ENCODE assay signal across 18 mouse cellular contexts in genomic region chr14:75518899-75519298, GRCm38 (mm10).
DNase-seq lines count a peak whose midpoint lies in the region; ATAC-seq and TF ChIP-seq lines count a peak whose summit lies in the region.
"Had no signal": no experiment of that assay in that cellular context is flagged by ENCODE, and none has a peak within 500 bp of the region (broad histone marks: within the 10 kb centered on the region; RNA-seq: fewer than 3 reads in every experiment).

No protein-coding gene starts in this region.

- TF ChIP-seq CTCF in heart, postnatal 0 days (IDR thresholded peaks at IDR 0.05; ENCODE audit: low read depth): no peak
- no peak for TF ChIP-seq CTCF in heart, adult 2 months (IDR thresholded peaks at IDR 0.05)

- no peaks in the 10 kb centered on the region for H3K27me3 ChIP-seq in heart, postnatal 0 days (ENCODE audit: control insufficient read depth, insufficient read depth, low read length)
- H3K27me3 ChIP-seq in heart, adult 2 months (ENCODE audit: control insufficient read depth, insufficient read depth, low read length): no peaks in the 10 kb centered on the region
- H3K27me3 ChIP-seq in midbrain, embryonic 16.5 days (ENCODE audit: control insufficient read depth, insufficient read depth, low read depth, low read length): no peaks in the 10 kb centered on the region
- H3K27me3 ChIP-seq in midbrain, embryonic 15.5 days (replicated peaks): no peaks in the 10 kb centered on the region
- no peaks in the 10 kb centered on the region for H3K27me3 ChIP-seq in forebrain, embryonic 15.5 days
- H3K27me3 ChIP-seq: embryonic facial prominence, embryonic 12.5 days had no signal

- 0 out of 2 replicates have a peak, but pooled peaks have one; percentile 36 for ATAC-seq in heart, postnatal 0 days (ENCODE audit: insufficient read depth, low read depth)
- no peak for ATAC-seq in midbrain, embryonic 16.5 days
- no peak for ATAC-seq in midbrain, embryonic 15.5 days (replicated peaks)
- ATAC-seq in forebrain, embryonic 15.5 days (replicated peaks): no peak

- H3K9me3 ChIP-seq in heart, postnatal 0 days (replicated peaks; ENCODE audit: control insufficient read depth, low read length): no peaks in the 10 kb centered on the region
- H3K9me3 ChIP-seq in midbrain, embryonic 16.5 days (replicated peaks; ENCODE audit: control insufficient read depth, low read length, poor library complexity, severe bottlenecking): no peaks in the 10 kb centered on the region
- H3K9me3 ChIP-seq in midbrain, embryonic 15.5 days: no peaks in the 10 kb centered on the region
- H3K9me3 ChIP-seq in forebrain, embryonic 15.5 days: no peaks in the 10 kb centered on the region
- H3K9me3 ChIP-seq: embryonic facial prominence, embryonic 12.5 days; limb, embryonic 10.5 days had no signal

- 34% methylated on average over 6 of the region's 6 CpGs for WGBS in heart, postnatal 0 days
- 65% methylated on average over 6 of the region's 6 CpGs for WGBS in heart, adult 2 months
- 87% methylated on average over 6 of the region's 6 CpGs for WGBS in midbrain, embryonic 16.5 days
- 91% methylated on average over 6 of the region's 6 CpGs for WGBS in midbrain, embryonic 15.5 days
- 74% methylated on average over 6 of the region's 6 CpGs for WGBS in forebrain, embryonic 15.5 days

- H3K27ac ChIP-seq in heart, postnatal 0 days (ENCODE audit: low read depth): no peak overlapping the region
- no peak overlapping the region for H3K27ac ChIP-seq in heart, adult 2 months
- peak overlapping the region; percentile 34; the same call in 1 of the 2 replicates for H3K27ac ChIP-seq in midbrain, embryonic 16.5 days (ENCODE audit: low read length)
- no peak overlapping the region for H3K27ac ChIP-seq in midbrain, embryonic 15.5 days
- H3K27ac ChIP-seq in forebrain, embryonic 15.5 days (replicated peaks): peak overlapping the region; percentile 83
- H3K27ac ChIP-seq: embryonic facial prominence, embryonic 12.5 days; left cerebral cortex, adult 2 months; limb, embryonic 10.5 days; liver, embryonic 14.5 days had no signal

- H3K4me2 ChIP-seq in heart, postnatal 0 days (ENCODE audit: low read depth, low read length): peak overlapping the region; percentile 42
- H3K4me2 ChIP-seq in midbrain, embryonic 16.5 days (ENCODE audit: low read length): no peak overlapping the region
- H3K4me2 ChIP-seq in midbrain, embryonic 15.5 days: no peak overlapping the region
- H3K4me2 ChIP-seq in forebrain, embryonic 15.5 days (replicated peaks): peak overlapping the region; percentile 17; the same call in 1 of the 2 replicates
- H3K4me2 ChIP-seq: embryonic facial prominence, embryonic 12.5 days had no signal

- no peak overlapping the region for H3K9ac ChIP-seq in heart, postnatal 0 days (replicated peaks; ENCODE audit: low read depth, low read length)
- no peak overlapping the region for H3K9ac ChIP-seq in heart, adult 2 months (ENCODE audit: low read depth, low read length)
- no peak overlapping the region for H3K9ac ChIP-seq in midbrain, embryonic 16.5 days (ENCODE audit: low read depth, low read length)
- no peak overlapping the region for H3K9ac ChIP-seq in midbrain, embryonic 15.5 days
- H3K9ac ChIP-seq in forebrain, embryonic 15.5 days (replicated peaks): no peak overlapping the region
- H3K9ac ChIP-seq: embryonic facial prominence, embryonic 12.5 days; liver, embryonic 14.5 days had no signal

- intact Hi-C loops in heart, adult 2 months (cut with DNase I): no loop called here

- no peak overlapping the region for H3K4me3 ChIP-seq in heart, postnatal 0 days (ENCODE audit: low read depth, low read length)
- H3K4me3 ChIP-seq in heart, adult 2 months: no peak overlapping the region
- no peak overlapping the region for H3K4me3 ChIP-seq in midbrain, embryonic 16.5 days (ENCODE audit: low read depth, low read length)
- no peak overlapping the region for H3K4me3 ChIP-seq in midbrain, embryonic 15.5 days
- H3K4me3 ChIP-seq in forebrain, embryonic 15.5 days: 0 out of 2 replicates have a peak overlapping the region, but pooled peaks have one; percentile 5
- H3K4me3 ChIP-seq: embryonic facial prominence, embryonic 12.5 days; left cerebral cortex, adult 2 months; limb, embryonic 10.5 days; myocyte had no signal

- no peaks in the 10 kb centered on the region for H3K79me2 ChIP-seq in heart, adult 2 months (replicated peaks; ENCODE audit: control insufficient read depth, insufficient read depth, low read length)

- peaks cover 4% of the 10 kb centered on the region; the same call in 1 of the 2 replicates for H3K4me1 ChIP-seq in heart, postnatal 0 days (ENCODE audit: control insufficient read depth, insufficient read depth)
- no peaks in the 10 kb centered on the region for H3K4me1 ChIP-seq in heart, adult 2 months (ENCODE audit: control insufficient read depth, insufficient read depth, low read length)
- peaks cover 2% of the 10 kb centered on the region; the same call in 1 of the 2 replicates for H3K4me1 ChIP-seq in midbrain, embryonic 16.5 days (ENCODE audit: control insufficient read depth, insufficient read depth, low read length)
- H3K4me1 ChIP-seq in midbrain, embryonic 15.5 days: peaks cover 8% of the 10 kb centered on the region; the same call in 1 of the 2 replicates
- H3K4me1 ChIP-seq in forebrain, embryonic 15.5 days: peaks cover 32% of the 10 kb centered on the region
- H3K4me1 ChIP-seq: embryonic facial prominence, embryonic 12.5 days had no signal

- no peak for TF ChIP-seq EP300 in heart, postnatal 0 days (IDR thresholded peaks at IDR 0.05; ENCODE audit: low read depth)
- no peak for TF ChIP-seq EP300 in heart, adult 2 months (IDR thresholded peaks at IDR 0.05; ENCODE audit: insufficient read depth, low read depth, low read length)

- TF ChIP-seq POLR2A in heart, adult 2 months (IDR thresholded peaks at IDR 0.05; ENCODE audit: insufficient read depth, low read depth, low read length): no peak

- H3K36me3 ChIP-seq in heart, postnatal 0 days (replicated peaks; ENCODE audit: control insufficient read depth, insufficient read depth, low read length): no peaks in the 10 kb centered on the region
- H3K36me3 ChIP-seq in heart, adult 2 months (ENCODE audit: control insufficient read depth, insufficient read depth, low read length): no peaks in the 10 kb centered on the region
- no peaks in the 10 kb centered on the region for H3K36me3 ChIP-seq in midbrain, embryonic 16.5 days (ENCODE audit: control insufficient read depth, insufficient read depth, low read length)
- no peaks in the 10 kb centered on the region for H3K36me3 ChIP-seq in midbrain, embryonic 15.5 days (replicated peaks)
- H3K36me3 ChIP-seq in forebrain, embryonic 15.5 days: no peaks in the 10 kb centered on the region
- H3K36me3 ChIP-seq: embryonic facial prominence, embryonic 12.5 days; limb, embryonic 10.5 days had no signal

- peak; percentile 23 for DNase-seq in heart, postnatal 0 days (ENCODE audit: low spot score)
- no peak for DNase-seq in heart, adult 2 months
- no peak for DNase-seq in spleen, postnatal 36 days (ENCODE audit: low spot score in 2 of 2)
- no peak for DNase-seq in layer of hippocampus, adult 11-12 months (ENCODE audit: low spot score)
- DNase-seq: adrenal gland, postnatal 36 days; cerebellum, adult 8-10 months; kidney, adult 18-20 months; kidney, postnatal 10 days; lung, postnatal 10 days; spleen, adult 18-20 months had no signal

Comparison
In these comparisons a context has a peak if more than half of its experiments do, and no peak if none do; other contexts are left out.
1. H3K27ac ChIP-seq: peak in midbrain, embryonic 16.5 days (single experiment) and forebrain, embryonic 15.5 days (single experiment); none in heart, postnatal 0 days (single experiment), heart, adult 2 months (single experiment) and midbrain, embryonic 15.5 days (single experiment).
2. H3K4me2 ChIP-seq: peak in heart, postnatal 0 days (single experiment) and forebrain, embryonic 15.5 days (single experiment); none in midbrain, embryonic 16.5 days (single experiment) and midbrain, embryonic 15.5 days (single experiment).